Mouse (Mus musculus) left cerebral cortex, postnatal 14 days (tissue): Measurements from ENCODE around the gene Fau. TPM values are rescaled to one million over a fixed set of nuclear protein-coding genes. Genes with fewer than 3 reads are reported as not detected.

Source experiments
- DNase-seq, 2 experiments: peaks; one replicate each; pipeline ENCODE4 v3.0.0; 2021 to 2022; ENCODE audit warnings: low spot score in 2 of 2, mixed read lengths in 1 of 2
- intact Hi-C: fragments of 180-260 bp; cut with DNase I; formaldehyde crosslinking; loops from one replicate; pipeline ENCODE4 v1.15.1; 2025
- total RNA-seq, 2 experiments: library from RNA; stranded (reverse); gene quantifications; 2 replicates each; pipeline ENCODE4 v1.2.3; 2021

Gene Fau
- total RNA-seq, 2 experiments from 2014 or later: 597 to 658 TPM

GRCm38 (mm10) chr19:6042293-6042692 is 15.4 kb upstream of the Fau start:
- DNase-seq: no peak
- intact Hi-C loops: no loop called here

GRCm38 (mm10) chr19:6044102-6044501 is 13.5 kb upstream of the Fau start:
- peak in 1 of 2 experiments; percentile 19 for DNase-seq
- intact Hi-C loops: loop anchor here (2.0 kb wide), 1 partner anchor 79 kb away; the partner anchor contains the start of gene Pola2

- no peak for DNase-seq
- intact Hi-C loops: loop anchor here (2.0 kb wide), 1 partner anchor 81 kb away; the partner anchor contains the start of gene Pola2
Measured at GRCm38 (mm10) chr19:6045366-6046293, 12.0 kb upstream of the Fau start.

- intact Hi-C loops: loop anchor here (1.0 kb wide), 1 partner anchor 11 kb away; the partner anchor contains the start of genes Fau and Mrpl49
Measured at GRCm38 (mm10) chr19:6046294-6047153, 11.1 kb upstream of the Fau start, which contains the start of gene Syvn1. Gene Syvn1 (plus strand): TSS chr19:6046576.

GRCm38 (mm10) chr19:6047154-6047898 is 10.3 kb upstream of the Fau start:
- intact Hi-C loops: loop anchor here (1.0 kb wide), 1 partner anchor 10 kb away; the partner anchor contains the start of genes Fau and Mrpl49
- DNase-seq: peak in 1 of 2 experiments; percentile 17

More at GRCm38 (mm10) chr19:6046294-6047153, 11.1 kb upstream of the Fau start, which contains the start of gene Syvn1:
- peak; percentile 91 to 96 for DNase-seq

GRCm38 (mm10) chr19:6047899-6048166 is 9.8 kb upstream of the Fau start:
- DNase-seq: no peak
- intact Hi-C loops: loop anchor here (1.0 kb wide), 1 partner anchor 9 kb away; the partner anchor contains the start of genes Fau and Mrpl49

GRCm38 (mm10) chr19:6048681-6049410 is 8.8 kb upstream of the Fau start:
- DNase-seq: no peak
- intact Hi-C loops: no loop called here

- intact Hi-C loops: no loop called here
- DNase-seq: peak in 1 of 2 experiments; percentile 0
Measured at GRCm38 (mm10) chr19:6052516-6052915, 5.1 kb upstream of the Fau start.

- intact Hi-C loops: no loop called here
- no peak for DNase-seq
Measured at GRCm38 (mm10) chr19:6054296-6054695, 3.3 kb upstream of the Fau start.

GRCm38 (mm10) chr19:6056696-6057095 is 948 bp upstream of the Fau start:
- DNase-seq: no peak
- intact Hi-C loops: loop anchor here (1.0 kb wide), 1 partner anchor 9 kb away; no protein-coding TSS in a partner anchor

- DNase-seq: no peak
- intact Hi-C loops: no loop called here
Measured at GRCm38 (mm10) chr19:6058513-6058912, 869 bp downstream of the Fau start.

- intact Hi-C loops: no loop called here
- DNase-seq: no peak
Measured at GRCm38 (mm10) chr19:6058966-6059365, 1.3 kb downstream of the Fau start.

GRCm38 (mm10) chr19:6061021-6061533 is 3.4 kb downstream of the Fau start, which contains the start of gene Znhit2:
Gene Znhit2 (plus strand): TSS chr19:6061192.
- intact Hi-C loops: no loop called here

GRCm38 (mm10) chr19:6061641-6062302 is 4.1 kb downstream of the Fau start:
- peak; percentile 39 to 55 for DNase-seq
- intact Hi-C loops: no loop called here

More at GRCm38 (mm10) chr19:6061021-6061533, 3.4 kb downstream of the Fau start, which contains the start of gene Znhit2:
- peak; percentile 95 to 96 for DNase-seq

- intact Hi-C loops: no loop called here
- no peak for DNase-seq
Measured at GRCm38 (mm10) chr19:6062418-6062817, 4.8 kb downstream of the Fau start.

GRCm38 (mm10) chr19:6063081-6063480 is 5.4 kb downstream of the Fau start:
- no peak for DNase-seq
- intact Hi-C loops: no loop called here

- intact Hi-C loops: loop anchor here (5.0 kb wide), 1 partner anchor 56 kb away; no protein-coding TSS in a partner anchor
- peak in 1 of 2 experiments; percentile 45 for DNase-seq
Measured at GRCm38 (mm10) chr19:6066571-6066970, 8.9 kb downstream of the Fau start.
